Mouse (Mus musculus): ENCODE measurements around the gene Dgkb. TPM values are rescaled to one million over a fixed set of nuclear protein-coding genes. Genes with fewer than 3 reads are reported as not detected.

Gene Dgkb
- total RNA-seq, 1 experiment from 2014 or later = not detected

DNA sequence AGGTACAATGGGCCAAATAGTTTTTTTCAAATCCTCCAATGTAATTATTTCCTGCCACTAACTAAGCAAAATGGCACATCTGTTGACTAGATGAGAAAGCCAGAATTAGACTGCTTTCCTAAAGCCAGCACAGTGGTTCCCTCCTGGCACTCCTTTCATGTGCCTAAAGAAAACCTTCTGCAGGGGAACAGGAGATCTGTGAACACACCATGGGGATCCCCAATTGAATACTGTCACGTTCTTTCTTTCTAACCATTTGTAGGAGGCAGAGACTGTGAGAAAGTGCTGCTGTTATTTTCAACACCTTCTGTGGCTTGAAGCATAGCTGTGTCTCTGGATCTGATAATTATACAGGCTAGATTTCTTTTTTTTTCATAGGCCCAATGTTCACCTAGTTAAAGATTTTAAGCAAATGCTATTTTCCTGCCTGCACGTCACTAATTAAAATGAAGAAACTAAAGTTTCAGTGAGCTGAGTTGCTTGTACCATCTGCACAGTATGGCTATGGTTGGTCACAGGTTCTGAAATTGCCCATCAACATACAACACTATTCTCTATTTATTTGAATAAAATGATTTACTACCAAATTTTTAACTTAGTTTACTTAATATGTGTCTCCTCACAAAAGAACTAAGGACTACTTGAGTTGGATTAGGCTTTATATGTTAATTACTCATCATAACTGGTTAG is 161.1 kb downstream of the Dgkb start:
- no peak for ATAC-seq (replicated peaks in 1 of 2; ENCODE audit: insufficient read depth in 1 of 2, low FRiP score in 2 of 2, low TSS enrichment in 1 of 2, low read depth in 1 of 2, poor library complexity in 2 of 2, severe bottlenecking in 2 of 2)

DNA sequence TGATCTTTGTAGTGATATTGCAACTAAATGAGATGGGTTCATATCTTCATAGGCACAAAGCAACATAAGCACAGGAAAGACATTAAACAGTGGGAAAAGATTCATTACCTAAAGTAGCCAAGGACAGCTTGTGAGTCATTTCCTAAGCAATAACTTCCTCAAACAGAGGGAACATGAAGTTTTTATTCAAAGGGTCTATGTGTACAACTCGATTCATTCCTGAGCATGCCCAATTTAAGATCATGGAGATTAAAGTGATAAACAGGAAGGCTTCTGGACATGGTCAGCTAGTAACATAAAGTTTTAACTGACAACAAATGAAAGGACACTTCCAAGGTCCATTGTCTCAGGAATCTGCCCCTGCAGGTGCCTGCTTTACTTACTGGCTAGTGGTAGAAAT is 167.8 kb downstream of the Dgkb start:
- ATAC-seq (replicated peaks in 1 of 2; ENCODE audit: insufficient read depth in 1 of 2, low FRiP score in 2 of 2, low TSS enrichment in 1 of 2, low read depth in 1 of 2, poor library complexity in 2 of 2, severe bottlenecking in 2 of 2) = no peak

DNA sequence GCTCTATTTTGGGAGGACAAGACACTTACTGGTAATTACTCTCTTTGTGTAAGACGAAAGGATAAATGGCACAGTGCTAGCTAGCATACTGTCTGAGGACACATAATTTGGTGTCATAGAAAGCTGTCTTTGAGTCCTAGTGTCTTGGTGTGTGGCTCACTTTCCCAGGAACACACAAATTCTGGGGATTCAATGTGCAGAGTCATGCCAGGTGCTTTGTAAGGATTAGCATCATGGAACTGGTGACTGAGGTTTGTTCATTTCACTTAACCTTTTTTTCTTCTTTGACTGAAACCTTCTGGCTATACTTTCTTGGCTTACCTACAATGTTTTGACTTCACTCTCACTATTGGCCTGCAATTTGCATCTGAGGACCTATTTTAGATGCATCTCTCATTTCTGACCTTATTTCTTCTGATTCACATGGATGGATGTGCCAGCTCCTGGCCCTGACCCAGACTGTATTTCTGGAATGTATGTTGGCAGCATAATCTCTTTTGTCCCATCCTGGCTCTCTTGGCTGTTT is 170.6 kb downstream of the Dgkb start:
- ATAC-seq (replicated peaks in 1 of 2; ENCODE audit: insufficient read depth in 1 of 2, low FRiP score in 2 of 2, low TSS enrichment in 1 of 2, low read depth in 1 of 2, poor library complexity in 2 of 2, severe bottlenecking in 2 of 2) = no peak

GRCm38 (mm10) chr12:37993221-37993620 is 175.7 kb downstream of the Dgkb start:
- ATAC-seq (replicated peaks in 1 of 2; ENCODE audit: insufficient read depth in 1 of 2, low FRiP score in 2 of 2, low TSS enrichment in 1 of 2, low read depth in 1 of 2, poor library complexity in 2 of 2, severe bottlenecking in 2 of 2) = no peak

GRCm38 (mm10) chr12:37996417-37996946 is 179.0 kb downstream of the Dgkb start:
- no peak for ATAC-seq (replicated peaks in 1 of 2; ENCODE audit: insufficient read depth in 1 of 2, low FRiP score in 2 of 2, low TSS enrichment in 1 of 2, low read depth in 1 of 2, poor library complexity in 2 of 2, severe bottlenecking in 2 of 2)

DNA sequence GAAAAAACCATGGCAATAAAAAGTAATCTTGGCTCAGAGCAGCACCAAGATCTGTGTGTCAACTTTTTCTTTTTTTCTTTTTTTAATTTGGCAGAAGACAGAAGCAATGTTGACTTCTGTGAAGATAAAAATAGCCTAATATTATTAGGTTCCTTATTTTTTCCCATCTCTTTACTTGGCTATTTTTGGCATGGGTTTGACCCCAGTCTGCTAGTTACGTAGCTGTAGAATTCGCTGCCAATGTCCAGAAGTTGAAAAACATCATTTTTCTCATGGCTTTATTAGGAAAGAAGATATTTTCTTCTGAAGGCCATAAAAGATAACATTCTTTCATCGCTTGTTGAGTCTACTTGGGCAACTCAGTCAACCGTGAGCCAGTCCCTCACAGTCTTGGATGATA is 200.1 kb downstream of the Dgkb start:
- no peak for ATAC-seq (replicated peaks in 1 of 2; ENCODE audit: insufficient read depth in 1 of 2, low FRiP score in 2 of 2, low TSS enrichment in 1 of 2, low read depth in 1 of 2, poor library complexity in 2 of 2, severe bottlenecking in 2 of 2)

- ATAC-seq (replicated peaks in 1 of 2; ENCODE audit: insufficient read depth in 1 of 2, low FRiP score in 2 of 2, low TSS enrichment in 1 of 2, low read depth in 1 of 2, poor library complexity in 2 of 2, severe bottlenecking in 2 of 2) = no peak
Measured at GRCm38 (mm10) chr12:38047256-38047655, 229.7 kb downstream of the Dgkb start.

DNA sequence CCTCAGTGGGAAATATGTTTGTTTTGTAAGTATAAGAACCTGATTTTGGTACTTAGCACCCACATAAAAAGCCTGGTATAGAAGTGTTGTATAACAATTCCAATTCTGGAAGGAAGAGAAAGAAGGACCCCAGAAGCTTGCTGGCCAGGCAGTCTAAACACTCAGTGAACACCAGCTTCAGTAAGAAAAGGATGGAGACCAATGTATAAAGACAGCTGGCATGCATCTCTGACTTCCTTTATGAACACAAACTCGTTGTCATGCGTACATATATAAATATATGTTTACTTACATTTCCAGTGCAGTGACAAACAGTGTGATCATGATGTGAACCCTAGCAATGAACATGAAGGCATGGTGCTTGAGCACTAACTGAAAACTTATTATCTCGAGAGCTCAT is 270.7 kb downstream of the Dgkb start:
- ATAC-seq (replicated peaks in 1 of 2; ENCODE audit: insufficient read depth in 1 of 2, low FRiP score in 2 of 2, low TSS enrichment in 1 of 2, low read depth in 1 of 2, poor library complexity in 2 of 2, severe bottlenecking in 2 of 2) = no peak

DNA sequence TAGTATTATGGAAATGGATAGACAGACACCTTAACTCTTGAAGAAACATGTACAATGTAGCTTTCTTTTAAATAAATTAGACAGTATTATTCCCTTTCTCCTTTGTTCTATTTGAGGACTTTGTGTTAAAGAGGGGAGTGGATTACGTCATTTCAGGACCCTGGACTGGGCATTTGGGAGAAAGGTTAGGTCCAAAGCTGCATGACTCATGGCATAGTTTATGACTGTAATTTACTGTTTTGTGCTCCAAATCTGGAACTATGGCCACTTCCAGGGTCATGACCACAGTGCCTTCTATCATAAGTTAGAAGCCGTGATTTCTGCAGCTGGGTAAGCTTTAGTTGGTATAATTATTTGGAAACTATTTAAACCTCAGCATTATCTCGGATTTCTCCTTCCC is 294.4 kb downstream of the Dgkb start:
- no peak for ATAC-seq (replicated peaks in 1 of 2; ENCODE audit: insufficient read depth in 1 of 2, low FRiP score in 2 of 2, low TSS enrichment in 1 of 2, low read depth in 1 of 2, poor library complexity in 2 of 2, severe bottlenecking in 2 of 2)

DNA sequence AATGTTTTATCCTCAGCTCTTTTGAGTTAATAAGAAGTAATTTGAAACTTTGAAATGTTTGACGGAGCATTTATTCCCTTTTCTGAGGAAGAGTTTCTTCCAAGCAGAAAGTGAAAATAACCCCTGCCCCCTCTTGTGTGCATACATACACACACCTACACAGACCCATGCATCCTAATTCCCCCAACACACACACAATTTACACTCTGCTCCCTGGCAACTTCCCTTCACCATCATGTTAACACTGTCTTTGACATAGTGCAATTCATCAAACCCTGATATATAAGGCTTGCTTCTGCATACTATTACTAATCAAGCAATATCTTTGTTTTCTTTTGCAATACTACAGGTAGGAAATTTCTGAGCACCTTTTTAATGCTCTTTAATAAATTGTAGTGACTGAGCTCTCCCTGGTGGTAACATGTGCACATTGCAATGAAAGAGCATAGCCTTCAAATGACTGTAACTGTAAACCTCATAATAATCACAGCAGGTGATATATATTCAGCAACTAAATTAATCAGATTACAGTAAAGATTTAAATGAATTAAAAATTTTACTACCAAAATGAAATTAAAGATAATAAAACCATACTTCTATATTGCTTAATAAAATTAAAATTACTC is 297.6 kb downstream of the Dgkb start:
- peak in 1 of 2 experiments; percentile 62; a peak in 1 of 4 replicates for ATAC-seq (replicated peaks in 1 of 2; ENCODE audit: insufficient read depth in 1 of 2, low FRiP score in 2 of 2, low TSS enrichment in 1 of 2, low read depth in 1 of 2, poor library complexity in 2 of 2, severe bottlenecking in 2 of 2)

- no peak for ATAC-seq (replicated peaks in 1 of 2; ENCODE audit: insufficient read depth in 1 of 2, low FRiP score in 2 of 2, low TSS enrichment in 1 of 2, low read depth in 1 of 2, poor library complexity in 2 of 2, severe bottlenecking in 2 of 2)
Measured at GRCm38 (mm10) chr12:38123524-38123923, 306.0 kb downstream of the Dgkb start.

GRCm38 (mm10) chr12:38125297-38125696 is 307.8 kb downstream of the Dgkb start:
- no peak for ATAC-seq (replicated peaks in 1 of 2; ENCODE audit: insufficient read depth in 1 of 2, low FRiP score in 2 of 2, low TSS enrichment in 1 of 2, low read depth in 1 of 2, poor library complexity in 2 of 2, severe bottlenecking in 2 of 2)

DNA sequence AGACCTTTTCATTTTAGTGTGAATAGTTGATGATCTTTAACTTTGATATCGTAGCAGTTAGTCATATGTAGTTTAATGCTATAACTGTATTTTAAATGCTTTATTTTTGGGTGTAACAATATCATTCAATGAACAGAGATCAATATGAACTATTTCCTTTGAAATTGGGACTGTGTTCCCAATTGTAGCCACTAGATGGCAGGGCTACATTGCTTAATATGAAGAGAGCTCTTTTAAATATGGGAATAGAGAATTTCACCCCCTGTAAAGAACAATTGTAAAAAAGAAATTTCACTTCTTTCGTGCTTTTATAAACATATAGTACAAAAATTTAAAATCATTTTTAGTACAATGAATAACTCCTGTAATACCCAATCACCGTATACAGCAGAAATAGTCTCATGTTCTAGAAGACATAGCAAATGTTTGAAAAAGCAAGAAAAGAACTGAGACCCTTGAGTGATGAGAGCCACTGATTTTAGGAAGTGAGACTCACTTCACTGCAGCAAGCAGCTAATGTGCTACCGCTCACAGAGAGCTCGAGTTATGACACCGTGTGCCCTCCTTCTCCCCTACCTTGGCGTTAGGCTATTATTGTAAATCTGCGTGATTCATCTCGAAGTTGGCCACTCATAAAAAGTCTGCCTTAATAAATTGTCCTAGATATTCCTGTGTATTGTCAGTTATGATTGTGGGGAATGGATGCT is 312.8 kb downstream of the Dgkb start:
- peak; percentile 45 to 75; a peak in 3 of 4 replicates for ATAC-seq (replicated peaks in 1 of 2; ENCODE audit: insufficient read depth in 1 of 2, low FRiP score in 2 of 2, low TSS enrichment in 1 of 2, low read depth in 1 of 2, poor library complexity in 2 of 2, severe bottlenecking in 2 of 2)

DNA sequence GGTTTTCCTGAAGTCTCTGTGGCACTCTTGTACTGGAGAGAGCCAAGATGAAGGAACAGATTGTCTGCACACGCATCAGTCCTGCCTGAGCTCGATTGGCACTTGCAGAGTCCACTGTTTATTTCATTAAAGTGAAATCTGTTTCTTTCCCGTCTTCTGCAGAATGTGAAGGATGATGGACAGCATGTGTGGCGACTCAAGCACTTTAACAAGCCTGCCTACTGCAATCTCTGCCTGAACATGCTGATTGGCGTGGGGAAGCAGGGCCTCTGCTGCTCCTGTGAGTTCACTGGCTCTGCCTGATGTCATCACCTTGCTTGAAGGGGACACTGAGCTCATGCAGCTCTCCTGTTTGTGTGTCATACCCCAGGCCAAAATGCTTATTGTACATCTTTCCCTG is 318.9 kb downstream of the Dgkb start:
- no peak for ATAC-seq (replicated peaks in 1 of 2; ENCODE audit: insufficient read depth in 1 of 2, low FRiP score in 2 of 2, low TSS enrichment in 1 of 2, low read depth in 1 of 2, poor library complexity in 2 of 2, severe bottlenecking in 2 of 2)

DNA sequence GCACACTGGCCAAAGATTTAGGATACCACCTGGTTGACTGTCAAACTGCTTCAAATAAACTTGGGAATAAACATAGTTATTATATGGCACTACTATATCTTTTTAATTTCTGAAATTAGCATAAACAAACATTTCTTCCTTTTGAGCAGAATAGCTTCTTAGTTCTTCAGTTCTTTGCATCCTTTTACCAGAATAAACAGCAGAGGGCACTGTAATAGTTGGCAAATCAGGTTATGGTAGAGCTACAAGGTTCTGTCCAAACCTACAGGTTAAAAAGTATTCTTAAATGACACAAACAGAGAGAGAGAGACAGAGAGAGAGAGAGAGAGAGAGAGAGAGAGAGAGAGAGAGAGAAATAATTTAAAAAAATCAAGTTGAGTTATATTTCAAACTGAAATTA is 322.5 kb downstream of the Dgkb start:
- ATAC-seq (replicated peaks in 1 of 2; ENCODE audit: insufficient read depth in 1 of 2, low FRiP score in 2 of 2, low TSS enrichment in 1 of 2, low read depth in 1 of 2, poor library complexity in 2 of 2, severe bottlenecking in 2 of 2) = no peak; a peak in 1 of 4 replicates

- ATAC-seq (replicated peaks in 1 of 2; ENCODE audit: insufficient read depth in 1 of 2, low FRiP score in 2 of 2, low TSS enrichment in 1 of 2, low read depth in 1 of 2, poor library complexity in 2 of 2, severe bottlenecking in 2 of 2) = no peak
Measured at GRCm38 (mm10) chr12:38232665-38233064, 415.1 kb downstream of the Dgkb start.

DNA sequence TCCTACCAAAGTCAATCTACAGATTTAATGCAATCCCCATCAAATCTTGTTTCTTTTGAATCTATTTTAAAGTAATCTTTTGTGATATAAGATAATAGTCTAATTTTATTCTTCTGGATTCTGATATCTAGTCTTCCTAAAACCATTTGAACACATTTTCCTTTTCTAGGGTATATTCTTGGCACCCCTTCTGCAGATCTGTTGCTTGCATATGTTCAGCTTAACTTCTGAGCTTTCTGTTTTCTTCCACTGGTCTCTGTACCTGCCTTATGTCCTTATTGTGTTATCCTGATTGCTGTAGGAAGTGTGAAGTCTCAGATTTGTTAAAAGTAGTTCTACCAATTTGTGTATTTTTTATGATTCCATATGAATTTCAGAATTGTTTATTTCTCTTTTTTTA is 451.3 kb downstream of the Dgkb start:
- no peak for ATAC-seq (replicated peaks in 1 of 2; ENCODE audit: insufficient read depth in 1 of 2, low FRiP score in 2 of 2, low TSS enrichment in 1 of 2, low read depth in 1 of 2, poor library complexity in 2 of 2, severe bottlenecking in 2 of 2)

DNA sequence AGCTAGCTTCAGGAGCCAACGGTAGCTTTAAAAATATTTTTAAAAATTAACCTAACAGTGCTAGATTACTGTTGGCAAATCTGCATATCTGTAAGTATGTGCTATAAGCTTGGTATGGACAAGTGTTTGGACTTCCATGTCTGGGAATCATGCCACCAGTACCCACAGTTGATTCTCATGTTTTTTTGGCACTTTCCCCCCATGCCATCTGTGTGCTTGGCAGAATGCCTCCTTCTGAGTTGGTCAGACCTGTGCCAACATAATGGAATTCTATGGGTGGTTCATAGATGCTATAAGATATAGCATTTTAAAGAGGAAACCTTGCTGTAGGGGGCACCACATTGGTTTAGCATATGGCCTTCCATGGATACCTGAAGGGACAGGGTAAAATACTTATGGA is 484.0 kb downstream of the Dgkb start:
- no peak for ATAC-seq (replicated peaks in 1 of 2; ENCODE audit: insufficient read depth in 1 of 2, low FRiP score in 2 of 2, low TSS enrichment in 1 of 2, low read depth in 1 of 2, poor library complexity in 2 of 2, severe bottlenecking in 2 of 2)

All from hematopoietic stem cell, adult 5-6 weeks (primary cell).